Mouse (Mus musculus): ENCODE measurements around the gene Npr3. TPM values are rescaled to one million over a fixed set of nuclear protein-coding genes. Genes with fewer than 3 reads are reported as not detected.

The Npr3 gene
- polyA plus RNA-seq (2015; fragmentation: Illumina TruSeq; extraction: RNeasy Lipid Tissue Mini Kit (QIAGEN cat#74804); ENCODE audit: insufficient read depth, low read depth, low replicate concordance), result 0.59 TPM

DNA sequence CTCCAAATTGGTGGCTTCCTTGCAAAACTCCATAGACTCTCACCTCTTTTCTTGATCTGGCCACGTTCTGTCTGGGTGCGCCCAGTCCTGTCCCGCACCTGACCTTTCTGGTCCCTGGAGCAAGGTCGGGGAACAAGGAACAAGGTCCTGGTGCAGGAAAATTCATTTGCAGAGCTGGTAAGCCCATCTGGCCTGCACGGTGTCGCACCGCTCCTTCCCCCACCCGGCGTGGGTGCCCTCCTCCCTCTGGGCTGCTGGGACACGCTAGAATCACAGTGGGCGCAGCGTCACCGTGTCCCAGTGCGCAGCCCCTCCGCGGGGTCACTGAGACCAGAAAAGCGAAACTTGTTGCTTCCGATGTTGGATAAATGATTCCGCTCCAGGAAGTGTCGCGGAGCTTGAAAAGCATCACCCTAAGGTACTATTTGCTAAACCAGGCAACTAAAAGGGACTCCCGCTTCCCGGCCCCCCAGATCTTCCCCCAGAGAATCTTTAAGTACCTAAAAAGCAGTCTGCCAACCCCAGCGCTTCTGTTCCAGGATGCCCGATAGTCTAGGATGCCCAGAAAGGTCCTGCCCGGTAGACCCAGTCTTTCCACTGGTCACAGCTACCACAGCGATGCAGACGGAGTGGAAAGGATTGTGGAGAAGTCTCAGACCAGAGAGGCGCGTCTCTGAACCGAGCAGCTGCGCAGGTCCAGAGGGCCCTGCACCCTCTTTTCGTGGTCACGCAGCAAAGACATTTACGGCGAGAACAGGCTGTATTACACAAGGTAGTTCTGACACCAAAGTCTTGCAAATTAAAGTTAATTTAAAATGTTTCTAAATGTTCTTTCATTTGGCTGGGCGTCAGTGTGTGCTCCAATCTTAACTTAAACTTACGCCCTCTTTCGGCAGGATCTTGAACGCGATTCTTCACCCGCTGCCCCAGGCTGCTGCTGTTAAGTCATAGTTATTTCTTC lies at the start of gene Npr3:
TSS of gene Npr3 (minus strand) at position 717 of the 961 bp plus-strand sequence.

Other genes starting within 250 kb of the Npr3 start
- gene Sub1, start 89.7 kb upstream of the Npr3 start, polyA plus RNA-seq (2015; fragmentation: Illumina TruSeq; extraction: RNeasy Lipid Tissue Mini Kit (QIAGEN cat#74804); ENCODE audit: insufficient read depth, low read depth, low replicate concordance), result 29.2 TPM
- 22.5 TPM for gene Zfr, start 210.5 kb upstream of the Npr3 start, polyA plus RNA-seq (2015; fragmentation: Illumina TruSeq; extraction: RNeasy Lipid Tissue Mini Kit (QIAGEN cat#74804); ENCODE audit: insufficient read depth, low read depth, low replicate concordance)